Mouse (Mus musculus) gastrocnemius, adult 18-20 months (tissue): ENCODE measurements around the gene Cel. TPM values are rescaled to one million over a fixed set of nuclear protein-coding genes. Genes with fewer than 3 reads are reported as not detected.
"Not testable (repeated sequence)": the region's sequence is repeated elsewhere in the genome, so short reads cannot be mapped to it uniquely, and the experiment has no call there.

Experiments used
- DNase-seq: peaks from one replicate; pipeline ENCODE4 v3.0.0; 2021; ENCODE audit warnings: low spot score
- microRNA-seq: library from miRNA; unstranded; fragments of <30 nt; microRNA quantifications from one replicate; pipeline ENCODE4 v1.2.0, GENCODE M21; 2021
- total RNA-seq, 2 experiments: library from RNA; stranded (reverse); gene quantifications; 2 replicates each; pipeline ENCODE4 v1.2.3; 2021

The Cel gene
- total RNA-seq, 2 experiments from 2014 or later: 0.16 TPM; not detected in 1

DNA sequence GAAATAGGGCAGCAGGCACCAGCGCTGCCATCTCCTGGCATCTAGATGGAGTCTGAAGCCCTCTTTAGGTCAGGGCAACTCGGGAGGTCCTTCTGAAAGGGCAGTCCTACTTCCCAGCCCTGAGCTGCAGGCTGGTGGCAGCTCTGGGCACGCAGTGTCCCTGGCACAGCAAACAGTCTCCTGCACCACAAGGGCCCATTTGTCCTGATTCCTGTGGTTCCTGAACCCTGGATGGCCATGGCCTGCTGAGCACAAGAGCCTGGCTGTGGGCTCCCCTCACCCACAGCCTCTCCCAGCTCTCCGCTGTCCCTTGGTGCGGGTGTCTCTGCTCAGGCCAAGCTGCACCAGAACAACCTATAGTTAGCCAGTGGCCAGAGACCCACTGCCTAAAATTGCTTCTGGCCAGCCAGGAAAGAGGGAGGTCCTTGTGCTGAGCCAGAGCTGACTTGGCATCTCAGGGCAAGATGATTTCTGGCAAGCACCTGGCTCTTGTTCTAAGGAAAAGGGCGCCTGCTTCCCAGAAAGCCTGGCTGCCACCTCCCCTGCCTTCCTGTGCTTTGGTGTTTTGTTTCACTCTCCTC lies 41.5 kb downstream of the Cel start:
- DNase-seq: no peak

DNA sequence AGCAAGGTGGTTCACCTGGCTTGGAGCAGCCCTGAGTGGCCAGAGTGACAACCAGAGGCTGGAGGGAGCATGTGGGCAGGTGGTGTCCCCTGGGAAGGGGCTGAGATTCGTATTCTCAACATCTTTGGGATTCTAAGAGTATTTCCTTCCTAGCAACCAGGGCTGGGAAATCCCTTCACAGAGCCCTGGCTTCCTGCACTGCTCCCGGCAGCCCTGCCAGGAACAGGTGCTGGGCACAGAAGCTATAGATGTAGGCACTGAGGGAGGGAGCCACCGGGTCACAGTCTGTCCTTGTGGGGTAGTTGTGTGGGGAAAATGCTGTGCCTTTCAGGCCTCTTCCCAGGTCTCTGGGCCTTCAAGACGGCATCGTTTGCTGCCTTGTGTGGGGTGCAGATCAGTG lies 42.6 kb downstream of the Cel start:
- DNase-seq: no peak

GRCm38 (mm10) chr2:28518231-28518630 lies 45.0 kb downstream of the Cel start:
- no peak for DNase-seq

DNA sequence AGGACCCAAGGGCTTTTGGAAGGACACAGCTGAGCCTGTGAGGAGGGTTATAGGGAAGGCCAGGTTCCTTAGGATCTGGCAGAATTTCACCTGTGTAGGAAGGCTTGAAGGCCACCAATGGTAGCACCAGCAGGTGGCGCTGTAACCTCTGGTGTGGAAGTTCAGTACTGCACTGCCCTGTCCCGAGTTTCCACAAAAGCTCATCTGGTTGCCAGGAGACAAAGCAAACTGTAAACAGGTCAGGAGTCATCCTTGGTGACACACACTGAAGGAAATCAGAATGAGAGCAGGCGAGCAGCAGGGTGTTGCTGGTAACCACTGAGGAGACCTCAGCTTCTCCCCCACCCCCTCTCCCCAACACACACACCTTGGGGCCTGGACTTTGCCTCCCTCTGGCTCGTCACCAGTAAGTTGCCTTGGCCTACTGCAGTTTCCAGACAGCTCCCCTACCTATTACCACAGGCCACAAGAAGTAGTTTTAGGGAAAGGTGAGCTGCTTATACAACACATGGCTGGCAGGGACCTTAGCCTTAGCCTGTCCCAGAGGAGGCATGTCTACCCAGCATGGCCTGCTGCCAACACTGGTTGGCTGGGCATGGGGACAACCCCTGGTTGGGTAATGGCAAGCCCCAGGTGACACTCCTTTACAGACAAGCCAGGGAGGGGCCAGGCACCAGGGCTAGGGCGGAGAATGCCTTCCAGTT lies 45.8 kb downstream of the Cel start:
- peak; percentile 85 for DNase-seq

DNA sequence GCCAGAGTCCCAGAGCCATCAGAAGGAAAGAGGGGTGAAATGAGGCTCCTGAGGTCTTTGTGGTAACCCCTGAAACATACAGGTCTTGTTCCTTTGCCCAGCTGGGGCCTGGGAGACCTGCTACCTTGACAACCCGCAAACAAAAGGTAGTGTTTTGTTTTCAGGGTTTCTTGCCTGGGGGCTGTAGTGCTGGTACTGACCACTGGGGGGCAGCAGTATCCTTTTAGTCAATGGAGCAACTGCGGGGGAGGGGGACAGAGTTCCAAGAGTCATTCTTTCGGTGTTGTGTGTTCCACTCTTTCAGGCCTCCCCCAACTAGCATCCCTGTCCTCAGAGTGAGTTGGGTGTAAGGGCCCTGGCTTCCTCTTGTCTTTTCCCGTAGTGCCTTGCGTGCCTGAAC lies 48.7 kb downstream of the Cel start:
- DNase-seq: peak; percentile 81

DNA sequence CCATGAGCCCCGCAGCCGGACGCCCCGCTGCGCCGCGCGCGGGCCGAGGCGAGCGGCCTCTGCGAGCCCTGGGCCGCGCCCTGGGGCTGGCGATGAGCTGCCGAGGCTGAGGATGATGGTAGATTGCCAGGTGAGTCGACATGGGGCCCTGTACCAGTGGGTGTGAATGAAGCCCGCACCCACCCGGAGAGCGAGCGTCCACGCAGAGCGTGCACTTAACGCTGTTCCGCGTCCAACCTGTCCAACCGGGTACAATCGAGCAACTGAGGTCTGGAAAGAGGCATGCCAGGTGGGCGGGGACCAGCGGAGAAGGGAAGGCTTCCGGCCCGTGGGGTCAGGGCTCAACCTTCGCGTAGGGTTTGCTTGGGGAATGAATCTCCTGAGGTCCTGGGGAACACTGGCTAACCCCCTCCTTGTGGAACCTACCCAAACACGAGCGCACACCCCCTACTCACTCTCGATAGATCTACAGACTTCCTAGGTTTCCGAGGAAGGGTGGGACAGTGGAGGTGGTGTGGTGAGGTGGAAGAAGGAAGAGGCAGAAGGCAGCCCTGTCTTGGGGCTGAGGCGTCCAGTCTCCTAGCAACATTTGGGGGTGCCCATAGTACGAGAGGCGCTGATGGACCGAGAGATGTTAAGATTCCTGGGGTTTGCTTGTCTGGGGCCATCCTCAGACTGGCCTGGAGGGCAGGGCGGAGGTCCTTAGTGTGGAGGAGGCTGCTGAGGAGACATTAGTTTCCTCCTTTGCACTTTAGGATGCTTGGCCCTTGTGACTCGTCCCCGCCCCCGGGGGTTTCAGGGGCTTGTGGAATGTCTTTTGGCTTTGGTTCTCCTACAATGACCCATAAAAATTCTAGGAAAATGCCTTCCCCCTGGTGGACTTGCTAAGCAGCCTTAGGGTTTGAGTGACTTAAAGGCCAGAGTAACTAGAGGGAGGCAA lies 49.5 kb downstream of the Cel start:
- DNase-seq: no peak

- DNase-seq: no peak
These were observed 50.3 kb downstream of the Cel start, which contains the start of gene Ralgds for GRCm38 (mm10) chr2:28512798-28513401. TSS of gene Ralgds (plus strand) at chr2:28513125.

DNA sequence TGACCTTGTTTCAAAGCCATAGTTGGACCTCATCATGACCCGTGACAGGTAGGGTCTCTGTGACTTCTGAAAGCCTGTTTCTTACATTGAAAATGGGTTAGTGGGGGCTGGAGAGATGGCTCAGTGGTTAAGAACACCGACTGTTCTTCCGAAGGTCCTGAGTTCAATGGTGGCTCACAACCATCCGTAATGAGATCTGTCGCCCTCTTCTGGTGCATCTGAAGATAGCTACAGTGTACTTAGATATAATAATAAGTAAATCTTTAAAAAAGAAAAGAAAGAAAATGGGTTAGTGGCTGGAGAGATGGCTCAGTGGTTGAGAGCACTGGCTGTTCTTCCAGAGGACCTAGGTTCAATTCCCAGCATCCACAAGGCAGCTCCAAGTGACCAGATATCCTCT lies 51.6 kb downstream of the Cel start:
- DNase-seq: not testable (repeated sequence)

GRCm38 (mm10) chr2:28506291-28506690 lies 56.9 kb downstream of the Cel start:
- no peak for DNase-seq

DNA sequence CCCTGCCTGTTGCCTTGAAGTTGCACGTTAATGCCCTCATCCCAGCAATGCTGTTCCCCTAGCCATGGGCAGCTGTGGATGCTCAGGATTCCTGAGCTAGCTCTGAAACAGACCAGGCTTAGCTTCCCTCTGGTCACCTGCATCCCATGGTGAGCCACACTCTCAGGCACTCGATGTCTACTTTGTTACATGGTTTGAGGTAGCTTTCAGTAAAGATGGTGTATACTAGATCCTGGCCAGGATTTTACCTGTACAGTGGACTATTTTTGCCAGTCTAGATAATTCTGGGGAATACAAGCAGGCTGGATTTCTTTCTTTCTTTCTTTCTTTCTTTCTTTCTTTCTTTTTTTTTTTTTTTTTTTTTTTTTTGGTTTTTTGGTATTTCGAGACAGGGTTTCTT lies 57.4 kb downstream of the Cel start, which contains the start of gene Gm10134:
Gm10134 (plus strand) TSS at position 301 of the 400 bp plus-strand sequence.
- DNase-seq: no peak

Small RNAs within 50 kb of the gene (microRNA-seq; reads per million reads assigned to microRNA genes)
- gene Gm22824: not detected

Other genes with a start within 250 kb of the Cel start
- 1 to 10 TPM; 2.4 to 3.0 TPM for gene Ppp1r26, start 116.6 kb downstream of the Cel start, total RNA-seq
- gene 1700007K13Rik, start 97.1 kb downstream of the Cel start, total RNA-seq: not detected
- gene Mrps2, start 95.3 kb downstream of the Cel start, total RNA-seq: 10 to 100 TPM; 21.1 to 22.9 TPM
- under 1 TPM; 0.81 to 0.89 TPM for gene Gbgt1, start 66.5 kb downstream of the Cel start, total RNA-seq
- under 1 TPM in 1 of 2 experiments, not detected in 1; 0.74 TPM for gene Gm10134, start 57.3 kb downstream of the Cel start, total RNA-seq
- 1 to 10 TPM; 6.1 to 8.9 TPM for gene Ralgds, start 50.3 kb downstream of the Cel start, total RNA-seq
- 1 to 10 TPM; 7.2 to 8.9 TPM for gene Gtf3c5, start 20.3 kb upstream of the Cel start, total RNA-seq
- not detected for gene Gfi1b, start 58.6 kb upstream of the Cel start, total RNA-seq
- gene Tsc1, start 77.8 kb upstream of the Cel start, total RNA-seq: 10 to 100 TPM; 40.6 to 45.6 TPM
- gene Spaca9, start 136.3 kb upstream of the Cel start, total RNA-seq: not detected
- gene Ak8, start 136.8 kb upstream of the Cel start, total RNA-seq: not detected